Mouse (Mus musculus): Measurements from ENCODE around the gene Sult2a7. TPM values are rescaled to one million over a fixed set of nuclear protein-coding genes. Genes with fewer than 3 reads are reported as not detected.

Gene Sult2a7
- polyA plus RNA-seq, 2 experiments, result not detected

DNA sequence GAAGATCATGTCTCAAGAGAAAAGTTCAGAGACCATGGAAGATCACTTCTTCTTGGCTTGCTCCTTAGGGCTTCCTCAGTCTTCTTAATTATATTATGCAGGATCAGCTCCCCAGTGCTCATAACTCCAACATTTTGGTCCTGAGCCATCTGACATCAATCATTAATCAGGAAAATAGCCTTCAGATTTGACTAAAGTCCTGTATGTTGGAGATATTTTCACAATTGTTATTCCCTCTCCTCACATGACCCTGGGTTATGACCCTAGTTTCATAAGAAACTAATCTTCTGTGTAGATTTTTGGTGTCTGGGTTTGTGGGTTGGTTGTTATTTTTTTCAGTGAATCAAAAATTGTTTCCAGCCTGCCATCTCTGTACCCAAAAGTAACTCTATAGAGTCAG, 54.4 kb downstream of the Sult2a7 start:
- Histone ChIP-seq H3K27ac (replicated peaks; ENCODE audit: low read depth, low read length) (no peak overlapping the region), H3K36me3 (ENCODE audit: control insufficient read depth, insufficient read depth, low read length) (no peaks in the 10 kb centered on the region), H3K9me3 (ENCODE audit: control insufficient read depth, low read length) (no peaks in the 10 kb centered on the region), H3K4me1 (ENCODE audit: control insufficient read depth, insufficient read depth, low read length) (no peaks in the 10 kb centered on the region), H3K4me3 (replicated peaks; ENCODE audit: low read length) (no peak overlapping the region), H3K27me3 (ENCODE audit: control insufficient read depth, insufficient read depth, low read length) (no peaks in the 10 kb centered on the region), H3K9ac (ENCODE audit: low read depth, low read length, severe bottlenecking) (no peak overlapping the region), H3K4me2 (replicated peaks; ENCODE audit: low read depth, low read length, severe bottlenecking) (no peak overlapping the region)
- TF ChIP-seq POLR2A (IDR thresholded peaks at IDR 0.05; ENCODE audit: borderline replicate concordance, extremely low read depth, insufficient read depth, insufficient read length), result no peak
- DNase-seq (ENCODE audit: low spot score), result no peak
- ATAC-seq (ENCODE audit: low FRiP score, low read depth), result no peak

- Histone ChIP-seq H3K4me1 (ENCODE audit: control insufficient read depth, insufficient read depth, low read length) (no peaks in the 10 kb centered on the region), H3K27me3 (ENCODE audit: control insufficient read depth, insufficient read depth, low read length) (no peaks in the 10 kb centered on the region), H3K9ac (ENCODE audit: low read depth, low read length, severe bottlenecking) (no peak overlapping the region), H3K4me2 (replicated peaks; ENCODE audit: low read depth, low read length, severe bottlenecking) (no peak overlapping the region), H3K36me3 (ENCODE audit: control insufficient read depth, insufficient read depth, low read length) (no peaks in the 10 kb centered on the region), H3K4me3 (replicated peaks; ENCODE audit: low read length) (no peak overlapping the region), H3K9me3 (ENCODE audit: control insufficient read depth, low read length) (no peaks in the 10 kb centered on the region), H3K27ac (replicated peaks; ENCODE audit: low read depth, low read length) (no peak overlapping the region)
- no peak for DNase-seq (ENCODE audit: low spot score)
- WGBS, result 73% methylated on average over 1 of the region's 1 CpGs
- TF ChIP-seq POLR2A (IDR thresholded peaks at IDR 0.05; ENCODE audit: borderline replicate concordance, extremely low read depth, insufficient read depth, insufficient read length), result no peak
- ATAC-seq (ENCODE audit: low FRiP score, low read depth), result no peak
Observed at GRCm38 (mm10) chr7:14438484-14438883, 55.5 kb downstream of the Sult2a7 start.

DNA sequence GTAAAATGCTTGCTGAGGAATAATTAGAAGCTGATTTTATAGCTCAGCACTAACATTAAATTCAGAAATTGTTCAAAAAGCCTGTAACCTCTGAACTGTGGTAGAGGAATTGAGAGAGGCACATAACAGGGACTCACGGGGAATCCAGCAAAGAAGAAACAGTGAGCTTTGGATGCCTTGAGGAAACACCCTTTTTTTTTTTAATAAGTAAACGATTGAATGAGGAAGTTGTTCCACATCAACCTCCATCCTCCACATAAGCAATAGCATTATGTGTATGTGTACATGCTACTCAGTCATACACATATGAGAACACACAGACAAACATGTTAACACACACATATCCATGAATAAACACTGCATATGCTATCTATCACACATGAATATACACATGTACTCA, 56.0 kb downstream of the Sult2a7 start:
- Histone ChIP-seq H3K9me3 (ENCODE audit: control insufficient read depth, low read length) (no peaks in the 10 kb centered on the region), H3K4me1 (ENCODE audit: control insufficient read depth, insufficient read depth, low read length) (no peaks in the 10 kb centered on the region), H3K4me3 (replicated peaks; ENCODE audit: low read length) (no peak overlapping the region), H3K27ac (replicated peaks; ENCODE audit: low read depth, low read length) (no peak overlapping the region), H3K36me3 (ENCODE audit: control insufficient read depth, insufficient read depth, low read length) (no peaks in the 10 kb centered on the region), H3K9ac (ENCODE audit: low read depth, low read length, severe bottlenecking) (no peak overlapping the region), H3K27me3 (ENCODE audit: control insufficient read depth, insufficient read depth, low read length) (no peaks in the 10 kb centered on the region), H3K4me2 (replicated peaks; ENCODE audit: low read depth, low read length, severe bottlenecking) (no peak overlapping the region)
- ATAC-seq (ENCODE audit: low FRiP score, low read depth), result no peak
- WGBS, result 81% methylated on average over 2 of the region's 2 CpGs
- TF ChIP-seq POLR2A (IDR thresholded peaks at IDR 0.05; ENCODE audit: borderline replicate concordance, extremely low read depth, insufficient read depth, insufficient read length), result no peak
- no peak for DNase-seq (ENCODE audit: low spot score)

Other genes starting within 250 kb of the Sult2a7 start
- gene Sult2a6, start 239.4 kb downstream of the Sult2a7 start, polyA plus RNA-seq (2012; rRNA removed), result not detected in 2 replicates
- not detected in 2 replicates for gene Sult2a6, start 239.4 kb downstream of the Sult2a7 start, polyA plus RNA-seq (2014; fragmentation: Nextera tagmentation; extraction: Ambion mirVana)
- not detected in 2 replicates for gene Obox8, start 160.7 kb downstream of the Sult2a7 start, polyA plus RNA-seq (2012; rRNA removed)
- not detected in 2 replicates for gene Obox8, start 160.7 kb downstream of the Sult2a7 start, polyA plus RNA-seq (2014; fragmentation: Nextera tagmentation; extraction: Ambion mirVana)
- not detected in 2 replicates for gene Sult2a8, start 47.5 kb downstream of the Sult2a7 start, polyA plus RNA-seq (2012; rRNA removed)
- not detected in 2 replicates for gene Sult2a8, start 47.5 kb downstream of the Sult2a7 start, polyA plus RNA-seq (2014; fragmentation: Nextera tagmentation; extraction: Ambion mirVana)
- gene Vmn1r90, start 69.3 kb upstream of the Sult2a7 start, polyA plus RNA-seq (2012; rRNA removed), result 1.2 and 1.8 TPM in 2 replicates
- gene Vmn1r90, start 69.3 kb upstream of the Sult2a7 start, polyA plus RNA-seq (2014; fragmentation: Nextera tagmentation; extraction: Ambion mirVana), result 0.36 and 0.55 TPM in 2 replicates
- gene Obox7, start 165.3 kb upstream of the Sult2a7 start, polyA plus RNA-seq (2012; rRNA removed), result not detected in 2 replicates
- not detected in 2 replicates for gene Obox7, start 165.3 kb upstream of the Sult2a7 start, polyA plus RNA-seq (2014; fragmentation: Nextera tagmentation; extraction: Ambion mirVana)

All from limb, embryonic 14.5 days (tissue).